Mouse (Mus musculus) heart, embryonic 13.5 days (tissue): Measurements from ENCODE around the gene Tmem38a. TPM values are rescaled to one million over a fixed set of nuclear protein-coding genes. Genes with fewer than 3 reads are reported as not detected.

Source experiments
- ATAC-seq: fragments of 200-750 bp; cut with Nextera tagmentation; 2 replicates; pipeline ENCODE4 v1.8.0; 2017; ENCODE audit warnings: moderate TSS enrichment; ENCODE audit not compliant: insufficient number of reproducible peaks, low FRiP score, low TSS enrichment; ENCODE audit errors: extremely low read depth
- H3K27ac ChIP-seq: fragments of 300-500 bp; sonication (generic); replicated peaks from 2 replicates; pipeline ENCODE4 v1.5.1; 2015; ENCODE audit warnings: moderate library complexity, mild to moderate bottlenecking, inconsistent platforms
- H3K27me3 ChIP-seq: fragments of 300-500 bp; sonication (generic); replicated peaks from 2 replicates; pipeline ENCODE4 v1.6.1; 2015; ENCODE audit warnings: mild to moderate bottlenecking, inconsistent platforms
- H3K36me3 ChIP-seq: fragments of 300-500 bp; sonication (generic); 2 replicates; pipeline ENCODE4 v1.6.1; 2015; ENCODE audit warnings: mild to moderate bottlenecking, inconsistent platforms
- H3K4me1 ChIP-seq: fragments of 300-500 bp; sonication (generic); 2 replicates; pipeline ENCODE4 v1.6.1; 2015; ENCODE audit warnings: inconsistent platforms
- H3K4me2 ChIP-seq: fragments of 300-500 bp; sonication (generic); 2 replicates; pipeline ENCODE4 v1.6.1; 2015; ENCODE audit warnings: inconsistent platforms, mild to moderate bottlenecking, moderate library complexity
- H3K4me3 ChIP-seq: fragments of 300-500 bp; sonication (generic); 2 replicates; pipeline ENCODE4 v1.5.1; 2015; ENCODE audit warnings: moderate library complexity, mild to moderate bottlenecking, inconsistent platforms
- H3K9ac ChIP-seq: fragments of 300-500 bp; sonication (generic); 2 replicates; pipeline ENCODE4 v1.6.1; 2015; ENCODE audit warnings: inconsistent platforms, mild to moderate bottlenecking, moderate library complexity
- H3K9me3 ChIP-seq: fragments of 300-500 bp; sonication (generic); 2 replicates; pipeline ENCODE4 v1.6.1; 2016; ENCODE audit warnings: inconsistent platforms
- WGBS: fragments of 180-500 bp; shearing (Covaris S2); methylation state at CpG from one replicate; pipeline ENCODE4 v1.1.7; 2015; ENCODE audit warnings: mixed read lengths; 5-methylcytosine and 5-hydroxymethylcytosine counted together
- polyA plus RNA-seq: library from polyadenylated mRNA; unstranded; fragments of >200 nt; fragmentation: Nextera tagmentation; extraction: Ambion mirVana; gene quantifications from 2 replicates; pipeline ENCODE4 v1.2.1, GENCODE M21; 2015

The Tmem38a gene
- polyA plus RNA-seq, 1 experiment from 2014 or later: 57.2 TPM

GRCm38 (mm10) chr8:72565970-72566369, 5.9 kb upstream of the Tmem38a start:
- no peak overlapping the region for H3K4me2 ChIP-seq
- no peak overlapping the region for H3K9ac ChIP-seq
- no peak for ATAC-seq
- no peak overlapping the region for H3K4me3 ChIP-seq
- H3K27me3 ChIP-seq: no peaks in the 10 kb centered on the region
- WGBS: 81% methylated on average over 2 of the region's 2 CpGs
- no peaks in the 10 kb centered on the region for H3K9me3 ChIP-seq
- peaks cover 74% of the 10 kb centered on the region for H3K36me3 ChIP-seq
- H3K27ac ChIP-seq: no peak overlapping the region
- peaks cover 30% of the 10 kb centered on the region for H3K4me1 ChIP-seq

GRCm38 (mm10) chr8:72570633-72571610, 933 bp upstream of the Tmem38a start, which contains the start of gene Smim7:
Smim7 (minus strand) TSS chr8:72571088.
- peak within 1 kb of the TSS; percentile 85 for H3K4me2 ChIP-seq
- peaks cover 38% of the 10 kb centered on the region for H3K36me3 ChIP-seq
- no peaks in the 10 kb centered on the region for H3K27me3 ChIP-seq
- peaks cover 25% of the 10 kb centered on the region for H3K4me1 ChIP-seq
- ATAC-seq: peak; percentile 95
- peak within 1 kb of the TSS; percentile 65 for H3K4me3 ChIP-seq
- under 1% methylated on average over 52 of the region's 52 CpGs for WGBS
- H3K9me3 ChIP-seq: no peaks in the 10 kb centered on the region
- H3K27ac ChIP-seq: peak within 1 kb of the TSS; percentile 97
- H3K9ac ChIP-seq: peak within 1 kb of the TSS; percentile 92

- Histone ChIP-seq H3K36me3 (peaks cover 22% of the 10 kb centered on the region), H3K9me3 (no peaks in the 10 kb centered on the region), H3K9ac (peak overlapping the region; percentile 92), H3K4me3 (peak overlapping the region; percentile 65), H3K4me2 (peak overlapping the region; percentile 85), H3K27me3 (no peaks in the 10 kb centered on the region), H3K27ac (peak overlapping the region; percentile 97), H3K4me1 (peaks cover 32% of the 10 kb centered on the region)
- no peak for ATAC-seq
- WGBS: 5% methylated on average over 10 of the region's 10 CpGs
Measured at GRCm38 (mm10) chr8:72572507-72572906, 652 bp downstream of the Tmem38a start.

- Histone ChIP-seq H3K9ac (peak overlapping the region; percentile 61), H3K4me1 (peaks cover 41% of the 10 kb centered on the region), H3K27ac (no peak overlapping the region), H3K9me3 (no peaks in the 10 kb centered on the region), H3K4me2 (peak overlapping the region; percentile 85), H3K36me3 (peaks cover 12% of the 10 kb centered on the region), H3K4me3 (peak overlapping the region; percentile 65), H3K27me3 (no peaks in the 10 kb centered on the region)
- 82% methylated on average over 6 of the region's 6 CpGs for WGBS
- ATAC-seq: no peak
Measured at GRCm38 (mm10) chr8:72573450-72573849, 1.6 kb downstream of the Tmem38a start.

GRCm38 (mm10) chr8:72575915-72576314, 4.1 kb downstream of the Tmem38a start:
- Histone ChIP-seq H3K27me3 (no peaks in the 10 kb centered on the region), H3K4me2 (no peak overlapping the region), H3K36me3 (peaks cover 13% of the 10 kb centered on the region), H3K9ac (no peak overlapping the region), H3K4me3 (no peak overlapping the region), H3K27ac (no peak overlapping the region), H3K9me3 (no peaks in the 10 kb centered on the region), H3K4me1 (peaks cover 42% of the 10 kb centered on the region)
- WGBS: 88% methylated on average over 6 of the region's 6 CpGs
- ATAC-seq: no peak

GRCm38 (mm10) chr8:72577266-72577665, 5.4 kb downstream of the Tmem38a start:
- H3K9me3 ChIP-seq: no peaks in the 10 kb centered on the region
- H3K9ac ChIP-seq: no peak overlapping the region
- peaks cover 25% of the 10 kb centered on the region for H3K36me3 ChIP-seq
- 80% methylated on average over 3 of the region's 3 CpGs for WGBS
- ATAC-seq: no peak
- H3K4me1 ChIP-seq: peaks cover 42% of the 10 kb centered on the region
- no peaks in the 10 kb centered on the region for H3K27me3 ChIP-seq
- H3K4me3 ChIP-seq: no peak overlapping the region
- H3K27ac ChIP-seq: peak overlapping the region; percentile 81
- H3K4me2 ChIP-seq: no peak overlapping the region

GRCm38 (mm10) chr8:72577941-72578340, 6.1 kb downstream of the Tmem38a start:
- ATAC-seq: no peak
- H3K27me3 ChIP-seq: no peaks in the 10 kb centered on the region
- H3K9ac ChIP-seq: peak overlapping the region; percentile 62; the same call in 1 of the 2 replicates
- no peak overlapping the region for H3K4me3 ChIP-seq
- peaks cover 41% of the 10 kb centered on the region for H3K4me1 ChIP-seq
- 36% methylated on average over 1 of the region's 1 CpGs for WGBS
- H3K9me3 ChIP-seq: no peaks in the 10 kb centered on the region
- peak overlapping the region; percentile 36 for H3K4me2 ChIP-seq
- H3K36me3 ChIP-seq: peaks cover 25% of the 10 kb centered on the region
- peak overlapping the region; percentile 81 for H3K27ac ChIP-seq

- 66% methylated on average over 9 of the region's 9 CpGs for whole genome bisulfite sequencing
Measured at GRCm38 (mm10) chr8:72579374-72579773, 7.5 kb downstream of the Tmem38a start.

GRCm38 (mm10) chr8:72583056-72583771, 11.4 kb downstream of the Tmem38a start:
- Histone ChIP-seq H3K27me3 (no peaks in the 10 kb centered on the region), H3K4me3 (no peak overlapping the region), H3K4me2 (no peak overlapping the region), H3K9me3 (no peaks in the 10 kb centered on the region), H3K27ac (peak overlapping the region; percentile 56), H3K36me3 (peaks cover 39% of the 10 kb centered on the region), H3K4me1 (peaks cover 52% of the 10 kb centered on the region), H3K9ac (0 out of 2 replicates have a peak overlapping the region, but pooled peaks have one; percentile 29)
- no peak for ATAC-seq
- WGBS: 68% methylated on average over 7 of the region's 7 CpGs

More at GRCm38 (mm10) chr8:72579374-72579773, 7.5 kb downstream of the Tmem38a start:
- no peak overlapping the region for H3K27ac ChIP-seq
- peaks cover 45% of the 10 kb centered on the region for H3K4me1 ChIP-seq
- H3K9ac ChIP-seq: no peak overlapping the region
- no peak for ATAC-seq
- no peak overlapping the region for H3K4me2 ChIP-seq
- no peak overlapping the region for H3K4me3 ChIP-seq
- H3K36me3 ChIP-seq: peaks cover 25% of the 10 kb centered on the region
- H3K9me3 ChIP-seq: no peaks in the 10 kb centered on the region
- H3K27me3 ChIP-seq: no peaks in the 10 kb centered on the region

GRCm38 (mm10) chr8:72584390-72584789, 12.5 kb downstream of the Tmem38a start:
- Histone ChIP-seq H3K9ac (no peak overlapping the region), H3K27ac (peak overlapping the region; percentile 78), H3K4me1 (peaks cover 44% of the 10 kb centered on the region), H3K27me3 (no peaks in the 10 kb centered on the region), H3K4me3 (no peak overlapping the region), H3K36me3 (peaks cover 39% of the 10 kb centered on the region), H3K9me3 (no peaks in the 10 kb centered on the region), H3K4me2 (peak overlapping the region; percentile 4; the same call in 1 of the 2 replicates)
- ATAC-seq: no peak
- WGBS: 47% methylated on average over 6 of the region's 6 CpGs

- H3K27me3 ChIP-seq: no peaks in the 10 kb centered on the region
- no peaks in the 10 kb centered on the region for H3K9me3 ChIP-seq
- H3K36me3 ChIP-seq: peaks cover 14% of the 10 kb centered on the region
- H3K4me1 ChIP-seq: peaks cover 39% of the 10 kb centered on the region
- WGBS: 47% methylated on average over 6 of the region's 6 CpGs
- no peak overlapping the region for H3K4me2 ChIP-seq
- peak overlapping the region; percentile 84 for H3K27ac ChIP-seq
- ATAC-seq: no peak
- H3K9ac ChIP-seq: peak overlapping the region; percentile 42; the same call in 1 of the 2 replicates
- no peak overlapping the region for H3K4me3 ChIP-seq
Measured at GRCm38 (mm10) chr8:72587806-72588205, 16.0 kb downstream of the Tmem38a start.
